Mouse (Mus musculus) forebrain, embryonic 15.5 days (tissue): ENCODE measurements at regions not wholly inside any gene's neighbourhood (a gene's known extent, or its start where the extent isn't known, plus 50 kb on each side); places are given as distances from the start of the nearest gene placed in this dataset.

Source experiments
- ATAC-seq: fragments of 200-750 bp; cut with Nextera tagmentation; replicated peaks from 2 replicates; pipeline ENCODE4 v1.8.0; 2017; ENCODE audit warnings: mild to moderate bottlenecking, moderate TSS enrichment, moderate library complexity
- H3K27ac ChIP-seq: fragments of 300-500 bp; sonication (generic); replicated peaks from 2 replicates; pipeline ENCODE4 v1.5.1; 2015; ENCODE audit warnings: mild to moderate bottlenecking, inconsistent platforms
- H3K27me3 ChIP-seq: fragments of 300-500 bp; sonication (generic); 2 replicates; pipeline ENCODE4 v1.6.1; 2015; ENCODE audit warnings: inconsistent platforms
- H3K36me3 ChIP-seq: fragments of 300-500 bp; sonication (generic); 2 replicates; pipeline ENCODE4 v1.6.1; 2015; ENCODE audit warnings: mild to moderate bottlenecking, inconsistent platforms
- H3K4me1 ChIP-seq: fragments of 300-500 bp; sonication (generic); 2 replicates; pipeline ENCODE4 v1.6.1; 2015; ENCODE audit warnings: inconsistent platforms
- H3K4me2 ChIP-seq: fragments of 300-500 bp; sonication (generic); replicated peaks from 2 replicates; pipeline ENCODE4 v1.6.1; 2015; ENCODE audit warnings: mild to moderate bottlenecking, inconsistent platforms
- H3K4me3 ChIP-seq: fragments of 300-500 bp; sonication (generic); 2 replicates; pipeline ENCODE4 v1.5.1; 2015; ENCODE audit warnings: mild to moderate bottlenecking, inconsistent platforms
- H3K9ac ChIP-seq: fragments of 300-500 bp; sonication (generic); replicated peaks from 2 replicates; pipeline ENCODE4 v1.6.1; 2015; ENCODE audit warnings: mild to moderate bottlenecking, inconsistent platforms
- H3K9me3 ChIP-seq: fragments of 300-500 bp; sonication (generic); 2 replicates; pipeline ENCODE4 v1.6.1; 2016; ENCODE audit warnings: inconsistent platforms
- WGBS: fragments of 180-500 bp; shearing (Covaris S2); methylation state at CpG from one replicate; pipeline ENCODE4 v1.1.7; 2015; ENCODE audit warnings: mixed read lengths; 5-methylcytosine and 5-hydroxymethylcytosine counted together

DNA sequence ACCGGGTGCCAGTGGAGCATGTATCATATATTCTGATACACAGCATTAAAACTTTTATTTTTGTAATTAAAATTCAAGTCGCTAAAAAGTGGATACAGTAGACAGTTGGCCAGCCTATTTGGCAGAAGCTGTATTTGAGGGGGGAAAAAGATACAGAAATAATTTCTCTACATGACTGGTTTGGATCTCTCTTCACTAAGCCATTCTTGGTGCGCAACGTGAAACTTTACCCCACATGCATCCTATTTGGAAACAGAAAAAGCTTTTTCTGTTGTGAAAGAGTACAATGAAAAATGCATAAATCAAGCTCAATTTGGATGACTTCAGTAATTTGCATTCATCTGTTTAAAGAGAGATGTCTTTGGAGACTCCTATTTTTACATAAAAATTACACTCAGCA, 303.2 kb downstream of the Rergl start:
- H3K4me2 ChIP-seq, result no peak overlapping the region
- H3K9me3 ChIP-seq, result no peaks in the 10 kb centered on the region
- whole genome bisulfite sequencing, result 66% methylated on average over 4 of the region's 4 CpGs
- no peaks in the 10 kb centered on the region for H3K27me3 ChIP-seq
- no peak for ATAC-seq
- no peaks in the 10 kb centered on the region for H3K4me1 ChIP-seq
- no peak overlapping the region for H3K4me3 ChIP-seq
- H3K36me3 ChIP-seq, result no peaks in the 10 kb centered on the region
- H3K9ac ChIP-seq, result no peak overlapping the region
- no peak overlapping the region for H3K27ac ChIP-seq

GRCm38 (mm10) chr6:139186431-139186830, 315.3 kb downstream of the Rergl start:
- Histone ChIP-seq H3K4me2 (no peak overlapping the region), H3K27me3 (no peaks in the 10 kb centered on the region), H3K9ac (no peak overlapping the region), H3K36me3 (no peaks in the 10 kb centered on the region), H3K9me3 (no peaks in the 10 kb centered on the region), H3K4me1 (no peaks in the 10 kb centered on the region), H3K4me3 (no peak overlapping the region), H3K27ac (no peak overlapping the region)
- ATAC-seq, result no peak
- 71% methylated on average over 8 of the region's 8 CpGs for WGBS

DNA sequence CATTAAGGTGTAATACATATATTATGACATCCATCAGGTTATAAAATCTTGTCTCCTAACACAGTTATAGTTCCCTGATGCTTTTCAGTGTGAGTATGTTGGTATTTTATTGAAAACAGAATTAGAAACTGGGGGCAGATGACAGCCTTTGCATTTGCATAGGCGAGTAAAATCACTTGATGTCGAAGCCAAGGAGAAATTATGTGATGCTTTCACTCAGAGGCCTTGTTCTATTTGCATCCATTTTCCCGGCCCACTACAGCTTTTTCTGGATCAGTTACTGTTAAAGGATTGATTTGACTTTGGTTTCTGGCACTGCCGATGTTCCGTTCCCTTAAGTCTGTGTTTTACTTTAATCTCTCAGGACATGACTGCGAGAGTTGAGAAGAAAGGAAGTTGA, 341.4 kb downstream of the Rergl start:
- Histone ChIP-seq H3K4me2 (no peak overlapping the region), H3K27ac (no peak overlapping the region), H3K27me3 (no peaks in the 10 kb centered on the region), H3K4me3 (no peak overlapping the region), H3K36me3 (no peaks in the 10 kb centered on the region), H3K4me1 (no peaks in the 10 kb centered on the region), H3K9me3 (no peaks in the 10 kb centered on the region), H3K9ac (no peak overlapping the region)
- WGBS, result 85% methylated on average over 6 of the region's 6 CpGs
- no peak for ATAC-seq

GRCm38 (mm10) chr6:139159741-139160140, 342.0 kb downstream of the Rergl start:
- WGBS, result 88% methylated on average over 4 of the region's 4 CpGs
- Histone ChIP-seq H3K9me3 (no peaks in the 10 kb centered on the region), H3K9ac (no peak overlapping the region), H3K4me1 (no peaks in the 10 kb centered on the region), H3K36me3 (no peaks in the 10 kb centered on the region), H3K4me2 (no peak overlapping the region), H3K4me3 (no peak overlapping the region), H3K27ac (no peak overlapping the region), H3K27me3 (no peaks in the 10 kb centered on the region)
- ATAC-seq, result no peak

DNA sequence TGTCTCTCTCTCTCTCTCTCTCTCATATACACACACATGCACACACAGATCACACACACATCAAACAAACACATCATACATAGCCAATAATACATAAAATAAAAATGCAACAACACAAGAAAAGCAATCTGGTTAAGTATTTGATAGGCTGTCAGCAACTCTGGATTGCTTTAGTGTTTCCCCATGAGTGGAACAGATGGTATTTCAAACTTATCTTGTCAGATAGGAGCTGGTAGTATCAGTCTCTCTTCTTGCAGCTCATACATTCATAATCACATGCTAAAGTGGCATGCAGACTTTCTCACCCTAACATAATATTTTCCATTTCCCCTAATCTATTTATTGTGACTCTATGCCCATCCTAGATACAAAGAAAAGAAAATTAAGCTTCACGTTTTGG, 347.0 kb downstream of the Rergl start:
- Histone ChIP-seq H3K27ac (no peak overlapping the region), H3K4me1 (no peaks in the 10 kb centered on the region), H3K4me3 (no peak overlapping the region), H3K9ac (no peak overlapping the region), H3K9me3 (no peaks in the 10 kb centered on the region), H3K4me2 (no peak overlapping the region), H3K36me3 (no peaks in the 10 kb centered on the region), H3K27me3 (no peaks in the 10 kb centered on the region)
- peak; percentile 63; the same call in 1 of the 2 replicates for ATAC-seq
- 75% methylated on average over 1 of the region's 1 CpGs for WGBS

- 79% methylated on average over 6 of the region's 6 CpGs for WGBS
- H3K27me3 ChIP-seq, result no peaks in the 10 kb centered on the region
- no peak overlapping the region for H3K27ac ChIP-seq
- ATAC-seq, result no peak
- H3K4me2 ChIP-seq, result no peak overlapping the region
- H3K9ac ChIP-seq, result no peak overlapping the region
- no peaks in the 10 kb centered on the region for H3K4me1 ChIP-seq
- no peaks in the 10 kb centered on the region for H3K36me3 ChIP-seq
- H3K4me3 ChIP-seq, result no peak overlapping the region
- H3K9me3 ChIP-seq, result no peaks in the 10 kb centered on the region
These were observed 366.1 kb downstream of the Rergl start for GRCm38 (mm10) chr6:139135693-139136092.

DNA sequence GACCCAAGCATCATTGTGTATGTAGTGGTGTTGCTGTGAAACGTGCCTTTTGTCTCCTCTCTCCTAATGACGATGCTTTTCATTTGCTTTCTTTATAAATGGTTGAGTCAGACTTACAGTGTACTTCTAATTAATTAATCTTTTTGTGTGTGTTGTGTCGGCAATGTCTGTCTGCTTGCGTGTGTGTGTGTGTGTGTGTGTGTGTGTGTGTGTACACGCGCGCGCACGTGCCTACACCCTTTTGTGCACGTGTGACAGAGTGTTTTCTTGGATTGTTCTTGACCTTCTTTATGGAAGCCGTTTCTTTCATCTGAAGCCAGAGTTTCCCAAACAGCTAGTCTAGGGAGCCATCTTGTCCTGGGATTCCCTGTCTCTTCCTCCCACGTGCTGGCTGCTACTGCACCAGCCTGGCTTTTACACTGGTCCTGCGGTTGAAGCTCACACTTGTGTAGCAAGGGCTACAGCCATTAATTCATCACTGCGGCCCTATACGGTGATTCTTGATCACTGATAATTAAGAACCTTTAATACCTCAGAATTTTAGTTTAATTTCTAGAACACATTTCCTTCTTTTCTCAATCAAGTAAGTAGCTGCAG, 369.6 kb downstream of the Rergl start:
- Histone ChIP-seq H3K4me1 (no peaks in the 10 kb centered on the region), H3K27me3 (no peaks in the 10 kb centered on the region), H3K9me3 (no peaks in the 10 kb centered on the region), H3K27ac (no peak overlapping the region), H3K9ac (no peak overlapping the region), H3K36me3 (no peaks in the 10 kb centered on the region), H3K4me3 (no peak overlapping the region), H3K4me2 (0 out of 2 replicates have a peak overlapping the region, but pooled peaks have one; percentile 4)
- ATAC-seq, result peak; percentile 61; the same call in 1 of the 2 replicates
- 45% methylated on average over 15 of the region's 15 CpGs for WGBS

- Histone ChIP-seq H3K27ac (no peak overlapping the region), H3K4me3 (no peak overlapping the region), H3K4me1 (no peaks in the 10 kb centered on the region), H3K36me3 (no peaks in the 10 kb centered on the region), H3K9ac (no peak overlapping the region), H3K4me2 (no peak overlapping the region), H3K27me3 (no peaks in the 10 kb centered on the region), H3K9me3 (no peaks in the 10 kb centered on the region)
- ATAC-seq, result no peak
- 74% methylated on average over 6 of the region's 6 CpGs for WGBS
These were observed 393.5 kb downstream of the Rergl start for GRCm38 (mm10) chr6:139108263-139108662.

GRCm38 (mm10) chr6:139103397-139103796, 398.4 kb downstream of the Rergl start:
- H3K9me3 ChIP-seq, result no peaks in the 10 kb centered on the region
- no peak overlapping the region for H3K9ac ChIP-seq
- no peaks in the 10 kb centered on the region for H3K4me1 ChIP-seq
- WGBS, result 72% methylated on average over 3 of the region's 3 CpGs
- no peak overlapping the region for H3K27ac ChIP-seq
- no peak overlapping the region for H3K4me3 ChIP-seq
- no peak for ATAC-seq
- no peaks in the 10 kb centered on the region for H3K36me3 ChIP-seq
- H3K4me2 ChIP-seq, result no peak overlapping the region
- H3K27me3 ChIP-seq, result no peaks in the 10 kb centered on the region

GRCm38 (mm10) chr6:139099273-139099672, 402.5 kb downstream of the Rergl start:
- no peaks in the 10 kb centered on the region for H3K27me3 ChIP-seq
- no peak overlapping the region for H3K4me2 ChIP-seq
- no peaks in the 10 kb centered on the region for H3K4me1 ChIP-seq
- no peaks in the 10 kb centered on the region for H3K36me3 ChIP-seq
- WGBS, result 92% methylated on average over 11 of the region's 11 CpGs
- no peak overlapping the region for H3K9ac ChIP-seq
- no peaks in the 10 kb centered on the region for H3K9me3 ChIP-seq
- no peak overlapping the region for H3K4me3 ChIP-seq
- no peak for ATAC-seq
- no peak overlapping the region for H3K27ac ChIP-seq

GRCm38 (mm10) chr6:139075433-139075832, 417.1 kb upstream of the Igbp1b start:
- no peaks in the 10 kb centered on the region for H3K36me3 ChIP-seq
- no peaks in the 10 kb centered on the region for H3K9me3 ChIP-seq
- ATAC-seq, result no peak
- H3K4me3 ChIP-seq, result no peak overlapping the region
- H3K27ac ChIP-seq, result no peak overlapping the region
- H3K9ac ChIP-seq, result no peak overlapping the region
- H3K4me2 ChIP-seq, result no peak overlapping the region
- H3K27me3 ChIP-seq, result no peaks in the 10 kb centered on the region
- no peaks in the 10 kb centered on the region for H3K4me1 ChIP-seq
- 39% methylated on average over 4 of the region's 4 CpGs for WGBS

- Histone ChIP-seq H3K36me3 (no peaks in the 10 kb centered on the region), H3K4me2 (no peak overlapping the region), H3K4me1 (no peaks in the 10 kb centered on the region), H3K4me3 (no peak overlapping the region), H3K9ac (no peak overlapping the region), H3K27me3 (no peaks in the 10 kb centered on the region), H3K27ac (no peak overlapping the region), H3K9me3 (no peaks in the 10 kb centered on the region)
- 61% methylated on average over 3 of the region's 3 CpGs for WGBS
- 0 out of 2 replicates have a peak, but pooled peaks have one; percentile 19 for ATAC-seq
These were observed 369.4 kb upstream of the Igbp1b start for GRCm38 (mm10) chr6:139027696-139028095.

DNA sequence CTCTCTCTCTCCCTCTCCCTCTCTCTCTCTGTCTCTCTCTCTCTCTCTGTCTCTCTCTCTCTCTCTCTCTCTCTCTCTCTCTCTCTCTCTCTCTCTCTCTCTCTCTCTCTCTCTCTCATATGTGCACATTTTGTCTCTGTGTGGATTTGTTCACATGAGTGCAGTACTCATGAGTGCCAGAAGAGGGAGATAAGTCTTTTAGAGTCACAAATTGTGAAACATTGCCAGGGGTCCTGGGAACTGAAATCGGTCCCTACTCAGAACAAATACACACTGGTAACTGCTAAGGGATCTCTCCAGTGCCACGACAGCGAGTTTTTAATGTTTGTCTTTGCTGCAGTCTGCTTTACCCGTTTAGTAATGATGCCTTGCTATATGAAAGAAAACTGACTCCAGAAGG, 356.2 kb upstream of the Igbp1b start:
- H3K4me3 ChIP-seq, result no peak overlapping the region
- no peak for ATAC-seq
- H3K4me2 ChIP-seq, result no peak overlapping the region
- H3K9me3 ChIP-seq, result no peaks in the 10 kb centered on the region
- 85% methylated on average over 4 of the region's 4 CpGs for WGBS
- H3K9ac ChIP-seq, result no peak overlapping the region
- no peaks in the 10 kb centered on the region for H3K27me3 ChIP-seq
- H3K36me3 ChIP-seq, result no peaks in the 10 kb centered on the region
- H3K27ac ChIP-seq, result no peak overlapping the region
- H3K4me1 ChIP-seq, result no peaks in the 10 kb centered on the region
